Mouse (Mus musculus) NIH3T3 (cell line): Measurements from ENCODE around the gene Hoxb5.

ENCODE experiments used
- DNase-seq: peaks from one replicate; pipeline ENCODE4 v3.0.0-alpha.2; 2012; ENCODE audit warnings: low read depth

Gene Hoxb5

DNA sequence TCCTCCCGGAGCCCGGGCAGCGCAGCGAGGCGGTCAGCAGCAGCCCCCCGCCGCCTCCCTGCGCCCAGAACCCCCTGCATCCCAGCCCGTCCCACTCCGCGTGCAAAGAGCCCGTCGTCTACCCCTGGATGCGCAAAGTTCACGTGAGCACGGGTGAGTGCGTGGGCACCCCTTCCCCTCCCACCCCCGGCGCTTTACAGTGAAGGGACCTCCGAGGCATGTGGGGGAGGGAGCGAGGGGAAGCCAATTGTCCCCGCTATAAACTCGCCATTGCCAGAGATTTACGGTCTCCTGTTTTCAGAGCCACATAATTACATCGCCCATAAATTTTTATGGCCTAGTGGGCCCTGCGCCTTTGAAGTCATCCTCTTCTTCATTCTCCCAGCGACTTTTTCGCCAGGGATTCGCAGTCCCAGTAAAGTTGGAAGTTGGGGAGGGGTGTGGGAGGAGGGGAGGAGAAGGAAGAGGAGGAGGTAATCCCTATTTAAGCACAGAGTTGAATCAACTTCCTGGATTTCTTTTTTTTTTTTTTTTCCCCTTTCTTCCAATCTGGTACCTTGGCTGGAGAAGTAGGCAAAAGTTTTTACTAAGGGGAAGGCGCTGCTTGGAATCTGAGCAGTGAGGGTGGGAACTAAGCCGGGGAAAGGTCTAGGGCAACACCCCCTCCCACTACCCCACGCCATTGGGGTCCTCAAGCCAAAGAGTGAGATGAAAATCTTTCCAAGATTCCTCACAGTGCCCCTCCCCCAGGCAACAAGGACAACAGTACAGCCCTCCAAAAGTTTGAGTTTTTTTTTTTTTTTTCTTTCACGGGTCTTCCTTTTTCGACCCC lies 16.2 kb downstream of the Hoxb5 start:
- no peak for DNase-seq

DNA sequence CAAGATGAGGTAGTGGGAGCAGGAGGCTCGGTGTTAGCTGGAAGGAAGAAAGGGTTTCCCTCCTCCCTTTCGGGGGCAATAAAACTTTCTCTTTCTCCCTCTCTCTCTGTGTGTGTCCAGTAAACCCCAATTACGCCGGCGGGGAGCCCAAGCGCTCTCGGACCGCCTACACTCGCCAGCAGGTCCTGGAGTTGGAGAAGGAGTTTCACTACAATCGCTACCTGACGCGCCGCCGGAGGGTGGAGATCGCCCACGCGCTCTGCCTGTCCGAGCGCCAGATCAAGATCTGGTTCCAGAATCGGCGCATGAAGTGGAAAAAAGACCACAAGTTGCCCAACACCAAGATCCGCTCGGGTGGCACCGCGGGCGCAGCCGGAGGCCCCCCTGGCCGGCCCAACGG lies 16.8 kb downstream of the Hoxb5 start:
- no peak for DNase-seq

DNA sequence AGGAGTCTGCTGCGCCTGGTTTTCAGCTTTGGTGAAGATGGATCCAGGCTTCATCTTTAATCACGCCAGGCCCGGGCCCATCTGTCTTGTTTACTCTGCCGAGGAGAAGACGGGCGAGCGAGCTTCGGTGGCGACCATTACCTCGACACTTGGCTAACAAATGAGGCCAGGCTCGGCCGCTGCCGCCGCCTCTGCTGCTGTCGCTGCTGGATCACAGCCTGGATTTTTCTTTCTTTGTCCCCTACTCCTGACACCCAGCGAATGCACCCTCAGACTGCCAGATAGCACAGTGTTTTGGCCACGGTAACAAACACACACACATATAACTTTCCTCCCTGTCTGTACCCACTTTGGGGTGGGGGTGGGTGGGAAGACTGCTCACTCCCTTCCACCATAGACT lies 17.6 kb downstream of the Hoxb5 start:
- DNase-seq, result no peak

DNA sequence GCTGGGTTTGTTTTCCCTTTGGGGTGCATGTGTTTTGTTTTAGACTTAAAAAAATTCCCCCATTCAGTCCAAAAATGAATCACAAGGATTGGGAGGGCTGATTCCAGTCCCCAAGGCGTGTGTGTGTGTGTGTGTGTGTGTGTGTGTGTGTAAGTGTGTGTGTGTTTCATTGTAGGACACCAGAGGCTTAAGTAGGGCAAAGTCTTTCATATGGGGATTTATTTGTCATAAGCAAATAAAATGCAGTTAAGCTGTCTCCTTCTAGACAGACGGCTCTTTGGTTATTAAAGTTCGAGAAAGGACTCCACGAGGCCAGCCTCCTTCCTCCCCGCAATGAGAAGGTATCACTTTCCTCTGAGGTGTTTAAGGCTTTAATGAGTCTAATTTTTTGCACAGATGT lies 18.7 kb downstream of the Hoxb5 start:
- DNase-seq, result no peak

DNA sequence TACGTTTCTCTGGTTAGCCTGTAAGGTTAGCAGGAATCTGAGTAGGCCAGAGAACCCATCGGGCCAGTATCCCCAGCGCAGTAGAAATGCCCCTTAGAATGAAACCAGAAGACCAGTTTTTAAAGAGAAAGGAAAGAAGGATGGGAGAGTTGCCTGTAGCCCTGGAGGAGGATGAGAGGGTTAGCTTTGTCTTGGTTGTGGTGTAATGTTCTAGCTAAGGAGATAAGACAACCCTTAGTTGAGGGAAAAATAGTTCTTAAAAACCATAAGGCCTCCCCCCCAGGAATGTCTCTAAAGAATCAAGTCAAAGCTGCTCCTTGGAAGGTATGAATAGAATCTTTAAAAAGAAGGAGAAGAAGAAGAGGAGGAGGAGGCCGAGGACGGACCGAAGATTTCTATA lies 19.6 kb downstream of the Hoxb5 start:
- no peak for DNase-seq

DNA sequence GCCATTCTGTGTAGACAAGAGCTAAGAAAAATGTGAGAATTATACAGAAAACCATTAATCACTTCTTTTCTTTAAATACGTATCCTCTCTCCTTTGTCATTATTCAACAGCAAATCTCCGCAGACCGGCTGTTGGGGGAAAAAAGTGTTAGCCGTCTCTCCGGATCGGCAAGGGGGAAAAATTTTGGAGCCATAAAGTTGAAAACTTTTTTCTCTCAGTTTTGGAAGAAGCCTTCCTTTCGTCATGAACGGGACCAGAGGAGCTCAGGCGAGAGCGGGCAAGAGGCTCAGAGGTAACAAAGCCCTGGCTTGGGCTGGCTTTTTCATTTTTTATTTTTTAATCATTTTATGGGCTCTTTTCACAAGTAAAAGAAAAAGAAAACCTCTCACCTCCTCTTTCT lies 20.0 kb downstream of the Hoxb5 start, which contains the start of gene Hoxb3:
Gene Hoxb3, plus strand, starts transcription at position 173 of the 400 bp plus-strand sequence.
- no peak for DNase-seq

DNA sequence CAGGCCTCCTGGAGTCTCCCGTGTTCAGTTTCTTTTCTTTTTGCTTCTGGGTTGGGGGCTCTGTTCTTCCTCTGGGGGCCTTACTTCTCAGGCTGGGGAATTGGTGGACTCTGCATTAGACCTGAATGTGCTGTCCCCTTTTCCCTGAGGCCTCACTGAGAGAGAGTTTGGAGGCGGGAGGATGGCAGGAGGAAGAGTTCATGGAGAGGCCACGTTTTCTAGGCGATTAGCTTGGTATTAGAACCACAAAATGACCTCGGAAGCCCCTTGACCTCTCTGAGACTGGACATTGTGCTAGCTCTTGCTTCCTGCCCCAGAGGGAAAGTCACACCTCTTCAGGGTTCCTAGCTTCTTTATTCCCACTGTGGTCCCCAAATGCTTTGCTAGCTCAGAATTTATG lies 21.0 kb downstream of the Hoxb5 start:
- no peak for DNase-seq

DNA sequence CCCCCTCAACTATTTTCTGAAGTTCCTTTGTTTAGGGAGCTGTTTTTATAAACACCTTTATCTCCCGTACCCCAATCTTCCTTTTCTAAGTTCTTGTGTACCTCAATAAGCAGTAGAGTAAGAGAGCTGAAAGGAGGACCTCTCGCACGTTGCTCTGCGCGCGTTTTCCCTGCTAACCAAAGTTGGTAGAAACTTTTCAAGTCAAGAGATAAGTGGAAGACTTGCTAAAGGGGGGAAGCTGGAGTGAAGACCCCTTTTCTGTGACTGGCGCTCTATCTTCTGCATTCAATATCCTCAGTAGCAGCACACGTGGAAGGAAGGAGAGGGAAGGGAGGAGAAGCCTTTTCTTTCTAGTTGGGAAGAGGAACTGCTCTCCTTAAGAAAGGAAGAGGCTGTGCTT lies 21.8 kb downstream of the Hoxb5 start:
- DNase-seq, result no peak

DNA sequence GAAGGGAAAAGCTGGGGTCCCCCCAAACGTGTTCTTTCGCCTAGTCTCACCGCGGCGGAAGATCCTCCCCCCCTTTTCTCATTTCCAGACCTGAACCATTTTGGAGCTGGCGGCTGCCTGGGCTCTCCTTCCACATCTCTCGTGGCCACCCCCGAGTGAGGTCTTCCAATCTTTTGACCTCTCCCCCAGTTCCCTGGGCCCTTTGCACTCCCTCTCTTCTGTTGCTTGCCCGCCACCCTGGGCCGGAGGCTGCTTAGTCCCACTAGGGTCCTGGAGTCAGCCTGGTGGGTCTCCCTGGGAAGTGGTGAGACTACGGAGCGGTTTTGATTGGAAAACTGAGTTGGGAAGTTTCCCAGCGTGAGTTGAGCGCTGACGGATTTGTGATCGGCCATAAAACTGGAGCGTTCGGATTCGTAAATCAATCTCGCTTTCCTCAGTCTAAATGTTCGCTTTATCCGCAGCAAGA lies 22.6 kb downstream of the Hoxb5 start:
- DNase-seq, result no peak

DNA sequence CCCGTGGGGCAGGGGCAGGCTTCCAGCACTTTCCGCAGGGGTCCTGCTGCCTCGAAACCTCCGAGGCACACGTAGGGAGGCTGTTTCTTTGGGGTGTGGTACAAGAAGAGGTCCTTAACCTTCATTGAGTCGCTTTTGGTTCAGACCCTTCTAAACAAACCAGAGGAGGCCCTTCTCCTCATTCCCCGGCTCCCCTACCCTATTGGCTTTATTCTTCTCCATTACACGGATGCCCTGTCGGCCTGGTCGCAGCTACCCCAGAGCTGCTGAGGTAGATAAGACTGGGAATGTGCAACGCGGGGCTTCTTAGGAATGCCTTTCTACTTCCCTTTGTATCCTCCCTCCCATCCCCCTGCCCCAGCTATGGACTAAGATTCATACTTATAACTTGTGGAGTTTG lies 23.6 kb downstream of the Hoxb5 start:
- DNase-seq, result no peak

DNA sequence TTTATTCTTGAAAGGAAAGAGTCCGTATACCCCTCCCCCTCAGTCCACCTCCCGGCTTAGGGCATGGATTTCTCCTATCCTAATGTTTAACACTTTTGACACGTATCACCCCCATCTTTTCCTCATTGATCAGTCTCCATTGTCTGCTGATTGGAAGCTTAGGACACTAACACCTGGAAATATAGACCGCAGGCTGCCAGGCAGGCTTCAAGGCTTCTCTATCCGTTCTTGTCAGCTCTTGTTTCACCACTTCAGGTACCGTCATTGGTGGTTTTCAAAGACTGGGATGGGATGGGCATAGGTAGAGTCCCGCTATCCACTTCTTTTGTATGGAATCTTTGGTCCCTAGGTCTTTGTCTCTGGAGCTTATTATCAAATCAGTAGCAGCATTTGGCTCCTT lies 24.0 kb downstream of the Hoxb5 start:
- DNase-seq, result no peak

DNA sequence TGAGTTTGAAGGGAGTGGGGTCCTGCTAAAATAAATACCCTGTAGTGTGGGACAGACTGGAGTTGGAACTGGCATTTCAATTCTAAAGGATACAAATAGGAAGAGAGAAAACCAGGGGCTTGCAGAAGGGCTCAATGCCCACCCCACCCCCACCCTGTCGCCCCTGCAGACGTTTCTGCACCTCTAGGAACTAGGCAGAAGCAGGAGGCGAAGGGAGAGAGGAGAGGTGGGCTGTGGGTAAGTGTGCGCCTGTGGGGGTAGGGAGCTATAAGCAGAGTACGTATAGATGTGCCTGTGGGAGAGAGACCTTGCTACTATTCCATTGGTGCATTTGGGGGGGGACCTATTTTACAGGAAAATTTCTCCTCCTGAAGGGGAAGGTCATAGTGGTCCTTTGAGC lies 24.6 kb downstream of the Hoxb5 start:
- no peak for DNase-seq

DNA sequence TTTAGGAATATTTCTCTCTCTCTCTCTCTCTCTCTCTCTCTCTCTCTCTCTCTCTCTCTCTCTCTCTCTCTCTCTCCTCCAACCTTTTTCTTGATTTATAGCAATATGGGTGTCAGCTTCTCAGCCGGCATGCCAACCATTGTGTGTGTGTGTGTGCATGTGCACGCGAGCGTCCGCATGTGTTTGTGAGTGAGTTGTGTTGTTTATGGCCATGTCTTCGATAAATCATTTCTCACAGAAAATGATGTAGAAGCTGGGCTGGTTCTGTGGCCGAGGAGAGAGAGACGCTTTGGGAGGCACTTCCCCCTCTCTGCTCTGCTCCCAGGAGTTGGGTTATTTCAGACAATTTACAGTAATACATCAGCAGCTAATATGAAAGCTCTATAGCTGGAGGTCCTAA lies 25.5 kb downstream of the Hoxb5 start:
- DNase-seq, result no peak

DNA sequence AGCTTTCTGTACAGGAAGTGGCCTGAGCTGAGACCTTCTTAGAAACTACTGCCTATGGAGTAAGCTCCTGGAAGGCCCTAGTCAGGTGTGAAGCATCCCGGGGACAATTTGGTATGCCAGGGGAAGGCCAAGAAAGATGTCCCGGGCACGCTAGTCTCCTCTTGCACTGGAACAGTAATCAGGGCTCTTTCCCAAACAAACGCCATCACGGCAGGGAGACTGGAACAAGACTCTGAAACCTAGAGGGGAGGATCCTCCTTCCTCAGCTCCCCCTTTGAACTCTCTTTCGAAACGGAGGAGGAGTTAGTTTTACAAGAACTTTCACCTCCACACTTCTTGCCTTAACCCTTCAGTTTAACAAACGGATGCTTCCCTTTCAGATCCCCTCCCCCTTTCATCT lies 29.0 kb downstream of the Hoxb5 start:
- no peak for DNase-seq

DNA sequence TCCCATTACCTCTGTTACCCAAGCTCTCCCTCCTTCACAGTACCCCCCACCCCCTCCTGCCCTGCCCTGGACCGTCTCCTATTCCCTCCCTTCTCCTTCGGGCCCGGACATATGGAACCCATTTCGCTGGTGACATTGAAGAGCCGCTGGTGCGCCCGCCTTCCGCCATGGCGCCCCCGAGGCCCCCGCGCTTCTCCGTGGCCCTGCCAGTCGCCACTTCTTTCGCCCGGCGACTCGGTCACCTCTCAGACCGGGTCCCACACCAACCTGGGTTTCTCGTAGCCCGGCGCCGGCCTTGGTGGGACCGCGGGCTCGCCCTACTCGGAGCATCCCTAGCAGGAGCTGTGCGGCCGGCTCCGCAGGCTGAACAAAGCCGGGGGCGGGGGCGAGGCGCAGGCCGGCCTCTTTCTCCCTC lies 29.5 kb downstream of the Hoxb5 start:
- DNase-seq, result no peak

DNA sequence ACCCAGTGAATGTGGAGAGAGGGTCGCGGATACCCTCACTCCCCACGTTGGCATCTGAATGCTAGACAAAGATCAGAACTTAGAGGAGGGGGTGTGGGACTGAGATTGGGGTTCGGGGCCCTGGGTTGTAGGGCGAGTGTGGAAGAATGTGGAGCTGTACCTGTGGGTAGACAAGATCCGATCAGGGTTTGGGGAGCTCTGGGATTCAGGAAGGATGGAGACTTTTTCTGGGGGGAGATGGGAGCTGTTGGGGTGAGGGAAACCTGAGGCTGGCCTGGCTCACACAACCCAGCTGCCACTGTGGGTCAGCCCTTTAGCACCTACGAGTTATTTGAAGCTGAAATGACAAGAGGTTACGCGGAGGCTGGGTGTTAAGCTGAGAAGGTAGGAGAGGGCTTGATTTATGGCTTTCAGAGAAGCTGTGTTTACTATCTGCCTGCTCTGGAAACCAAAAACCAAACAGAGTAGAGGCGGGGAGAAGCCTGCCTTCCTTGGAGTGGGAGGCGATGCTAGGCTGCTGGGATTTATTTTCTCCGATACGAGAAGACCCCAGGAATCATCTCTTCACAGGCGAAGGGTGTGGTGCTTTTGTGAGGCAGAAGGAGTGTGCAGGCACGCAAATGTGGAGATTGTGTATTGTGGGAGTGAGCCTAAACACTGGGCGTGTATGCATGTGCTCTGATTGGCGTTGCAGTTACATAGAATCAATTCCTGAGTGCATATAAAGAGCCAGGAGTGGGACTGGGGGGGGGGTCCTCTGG lies 30.3 kb downstream of the Hoxb5 start:
- DNase-seq, result no peak

DNA sequence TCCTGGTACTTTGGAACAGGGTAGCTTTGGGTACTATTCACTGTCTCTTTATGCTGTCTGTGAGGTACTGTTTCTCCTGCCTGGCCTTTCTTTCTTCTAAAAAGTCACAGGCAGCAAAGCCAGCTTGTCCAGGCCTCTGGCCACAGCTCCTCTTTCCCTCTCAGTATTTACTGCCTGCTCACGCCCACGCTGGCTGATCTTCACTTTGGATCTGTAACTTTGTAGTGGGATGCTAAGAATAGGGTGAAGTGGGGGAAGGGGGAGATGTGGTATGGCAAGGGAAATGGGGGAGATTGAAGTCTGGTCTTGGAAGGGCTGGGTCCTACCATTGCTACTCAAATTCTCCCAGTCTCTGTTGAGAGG lies 30.8 kb downstream of the Hoxb5 start:
- no peak for DNase-seq

DNA sequence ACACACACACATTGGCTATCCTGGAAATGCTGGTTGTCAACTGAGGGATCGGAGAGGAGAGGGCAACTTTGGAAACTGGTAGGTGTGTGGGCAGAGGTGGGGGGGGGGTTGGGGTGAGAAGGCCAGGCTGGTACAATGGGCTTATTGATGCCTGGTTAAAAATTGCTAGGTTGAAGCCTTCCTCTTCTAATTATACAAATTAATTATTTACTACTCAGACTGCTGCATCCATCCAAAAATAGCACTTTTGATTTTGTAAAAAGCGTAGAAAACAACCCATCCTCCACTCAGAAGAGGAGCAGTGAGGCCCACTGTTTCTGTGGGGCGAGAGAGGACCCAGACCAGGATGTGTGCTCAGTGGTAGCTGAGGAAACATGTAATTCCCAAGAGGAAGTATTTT lies 31.9 kb downstream of the Hoxb5 start:
- DNase-seq, result no peak

DNA sequence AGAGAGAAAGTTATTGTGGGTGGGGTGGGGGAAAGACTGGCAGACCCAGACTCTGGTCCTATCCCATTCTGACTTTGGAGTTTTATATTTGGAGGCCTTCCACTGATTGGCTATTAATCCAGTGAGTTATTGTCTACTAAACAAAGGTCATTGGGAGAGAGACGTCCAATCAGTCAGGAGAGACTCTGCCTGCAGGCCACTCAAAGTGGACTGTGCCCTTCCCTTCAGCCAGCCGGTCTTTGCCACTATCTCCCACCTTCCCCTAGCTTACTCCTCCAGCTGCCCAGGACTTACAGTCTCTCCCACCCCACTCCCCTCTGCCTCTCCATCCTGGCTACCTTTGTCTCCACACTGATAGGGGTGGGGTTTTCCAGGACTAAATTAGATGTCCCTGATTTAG lies 33.5 kb downstream of the Hoxb5 start:
- DNase-seq, result no peak

DNA sequence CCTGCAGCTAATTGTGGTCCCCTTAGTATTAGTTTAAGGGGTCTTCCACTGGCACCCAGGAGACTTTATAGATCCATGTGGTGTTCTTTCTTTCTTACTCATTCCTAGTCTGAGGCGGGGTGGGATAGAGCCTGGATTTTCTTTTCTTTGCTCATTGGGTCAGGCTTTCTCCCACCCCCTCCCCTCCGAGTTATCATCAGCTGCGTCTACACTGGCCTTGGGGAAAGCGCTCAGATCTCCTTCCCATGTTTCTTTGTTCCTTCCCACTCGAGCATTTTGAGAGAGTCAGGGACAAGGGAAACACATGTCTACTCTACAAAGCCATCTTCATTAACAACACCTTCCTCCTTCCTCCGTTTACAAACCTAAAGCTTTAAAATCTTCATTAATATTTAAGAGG lies 33.9 kb downstream of the Hoxb5 start:
- no peak for DNase-seq

DNA sequence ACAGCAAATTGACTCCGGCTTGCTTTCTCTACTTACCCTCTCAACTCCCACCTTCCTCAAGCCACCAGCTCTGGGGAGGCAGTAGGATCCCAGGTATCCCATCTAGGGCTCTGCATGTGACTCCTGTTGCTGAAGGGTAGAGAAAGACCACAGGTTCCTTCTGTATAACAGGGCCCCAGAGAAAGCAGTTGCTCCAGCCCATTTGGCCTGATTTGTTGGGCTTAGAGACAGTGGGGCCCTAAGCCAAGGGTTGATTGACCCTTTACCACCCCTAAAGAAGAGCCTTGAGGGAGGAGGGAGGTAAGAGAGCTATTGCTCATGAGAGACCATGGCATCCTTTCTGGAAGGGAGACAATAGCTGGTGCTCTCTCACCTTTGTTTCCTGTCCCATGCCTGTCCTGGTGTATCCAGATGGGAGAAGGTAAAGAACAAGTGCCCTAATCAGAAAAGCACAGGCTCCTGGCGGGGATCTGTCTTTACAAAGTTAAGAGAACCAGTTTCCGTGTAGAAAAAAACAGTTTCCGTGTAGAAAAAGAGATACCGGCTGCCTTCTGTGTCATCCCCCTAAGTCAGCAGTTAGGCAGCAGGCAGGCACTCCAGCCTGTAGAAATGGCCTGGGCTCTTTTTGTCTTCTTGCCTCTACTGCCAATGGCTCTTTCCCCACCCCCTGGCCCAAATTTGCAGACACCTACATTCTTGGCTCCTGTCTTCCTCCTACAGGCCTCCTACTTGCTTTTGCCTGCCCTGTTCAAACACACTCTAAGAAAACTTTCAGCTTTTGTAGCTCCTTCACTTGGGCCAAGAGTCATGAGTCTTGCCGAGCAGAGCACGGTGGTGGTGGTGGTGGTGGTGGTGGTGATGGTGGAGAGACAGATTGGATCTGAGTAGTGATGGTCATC lies 36.1 kb downstream of the Hoxb5 start:
- no peak for DNase-seq

DNA sequence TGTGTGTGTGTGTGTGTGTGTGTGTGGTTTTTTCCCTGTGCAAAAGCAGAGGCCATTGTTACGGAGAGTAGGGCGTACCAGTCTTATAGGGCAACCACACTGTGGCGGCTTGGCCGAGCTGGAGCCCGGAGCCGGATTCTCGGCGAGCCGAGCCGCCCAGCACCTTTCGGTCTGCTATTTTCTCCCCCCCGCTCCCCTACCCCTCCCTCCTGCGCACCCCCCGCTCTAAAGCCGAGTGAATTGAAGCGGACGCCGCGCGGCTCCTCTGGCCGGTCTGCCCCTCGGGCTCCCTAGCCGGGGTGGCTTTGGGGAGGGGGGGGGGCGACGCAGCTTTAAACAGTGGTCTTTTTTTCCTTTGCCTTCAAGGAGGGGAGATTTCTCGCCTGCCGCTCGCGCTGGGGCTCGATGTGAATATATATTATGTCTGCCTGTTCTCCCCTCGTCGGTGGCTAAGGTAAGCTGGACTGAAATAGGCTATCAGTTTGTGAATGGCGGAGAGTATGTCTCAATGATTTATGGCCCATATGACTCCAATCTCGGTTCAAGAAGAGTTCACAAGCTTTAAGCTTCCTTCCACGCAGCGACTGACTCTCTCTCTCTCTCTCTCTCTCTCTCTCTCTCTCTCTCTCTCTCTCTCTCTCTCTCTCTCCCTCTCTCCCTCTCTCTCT lies 37.7 kb downstream of the Hoxb5 start:
- no peak for DNase-seq
